Mouse (Mus musculus): Measurements from ENCODE around the gene Dhrs1. TPM values are rescaled to one million over a fixed set of nuclear protein-coding genes. Genes with fewer than 3 reads are reported as not detected.

Dhrs1 gene
- polyA plus RNA-seq, 1 experiment, result 322 TPM

DNA sequence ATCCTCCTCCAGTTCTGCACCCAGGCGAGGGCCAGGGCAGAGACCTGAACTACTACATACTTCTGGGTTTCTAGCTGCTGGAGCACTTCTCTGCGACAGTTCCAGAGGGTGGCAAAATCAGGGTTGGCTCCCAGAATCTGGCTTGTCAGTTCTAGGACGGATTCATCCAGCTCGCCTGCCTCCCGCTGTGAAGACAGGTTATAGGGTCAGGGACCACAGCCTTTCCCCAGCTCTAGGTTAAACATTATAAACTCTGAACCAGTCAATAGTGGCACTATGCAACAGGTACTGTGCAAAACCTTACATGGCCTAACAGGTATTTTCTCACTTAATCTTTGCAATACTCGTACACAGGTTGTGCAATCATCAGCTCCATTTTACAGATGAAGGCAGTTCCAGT, 24.4 kb downstream of the Dhrs1 start:
- TF ChIP-seq CTCF (IDR thresholded peaks at IDR 0.05; ENCODE audit: control insufficient read depth, insufficient read depth, insufficient replicate concordance, low read depth, low read length) (no peak), POLR2A (IDR thresholded peaks at IDR 0.05; ENCODE audit: control insufficient read depth, low read depth, low read length) (no peak)
- Histone ChIP-seq H3K4me1 (ENCODE audit: control insufficient read depth, insufficient read depth, low read length) (peaks cover 4% of the 10 kb centered on the region), H3K27me3 (ENCODE audit: control insufficient read depth, insufficient read depth, low read length) (no peaks in the 10 kb centered on the region), H3K4me3 (ENCODE audit: control insufficient read depth, low read depth, low read length) (no peak overlapping the region), H3K27ac (ENCODE audit: control insufficient read depth, insufficient read depth, low read depth, low read length) (no peak overlapping the region), H3K36me3 (ENCODE audit: control insufficient read depth, insufficient read depth, low read length) (no peaks in the 10 kb centered on the region)

DNA sequence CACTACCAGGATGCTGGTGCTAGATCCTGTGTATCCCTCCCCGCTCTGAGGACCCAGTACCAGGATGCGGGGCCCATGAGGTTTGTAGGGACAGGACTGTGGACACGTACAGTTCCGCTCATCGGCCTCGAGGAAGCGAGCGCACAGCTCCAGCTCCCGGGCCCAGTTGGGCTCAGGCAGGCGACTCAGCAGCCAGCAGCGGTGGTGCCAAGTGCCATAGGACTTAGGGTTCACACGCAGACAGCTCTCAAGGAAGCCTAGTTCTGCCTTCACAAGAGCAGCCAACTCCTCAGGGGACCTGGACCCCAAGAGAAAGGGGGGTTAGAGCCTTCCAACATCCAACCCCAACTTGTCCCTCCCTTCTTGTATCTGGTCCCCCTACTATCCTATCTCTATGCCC, 24.8 kb downstream of the Dhrs1 start:
- no peaks in the 10 kb centered on the region for H3K36me3 ChIP-seq (ENCODE audit: control insufficient read depth, insufficient read depth, low read length)
- TF ChIP-seq CTCF (IDR thresholded peaks at IDR 0.05; ENCODE audit: control insufficient read depth, insufficient read depth, insufficient replicate concordance, low read depth, low read length), result no peak
- TF ChIP-seq POLR2A (IDR thresholded peaks at IDR 0.05; ENCODE audit: control insufficient read depth, low read depth, low read length), result no peak
- H3K4me3 ChIP-seq (ENCODE audit: control insufficient read depth, low read depth, low read length), result no peak overlapping the region
- H3K4me1 ChIP-seq (ENCODE audit: control insufficient read depth, insufficient read depth, low read length), result peaks cover 4% of the 10 kb centered on the region
- no peak overlapping the region for H3K27ac ChIP-seq (ENCODE audit: control insufficient read depth, insufficient read depth, low read depth, low read length)
- no peaks in the 10 kb centered on the region for H3K27me3 ChIP-seq (ENCODE audit: control insufficient read depth, insufficient read depth, low read length)

DNA sequence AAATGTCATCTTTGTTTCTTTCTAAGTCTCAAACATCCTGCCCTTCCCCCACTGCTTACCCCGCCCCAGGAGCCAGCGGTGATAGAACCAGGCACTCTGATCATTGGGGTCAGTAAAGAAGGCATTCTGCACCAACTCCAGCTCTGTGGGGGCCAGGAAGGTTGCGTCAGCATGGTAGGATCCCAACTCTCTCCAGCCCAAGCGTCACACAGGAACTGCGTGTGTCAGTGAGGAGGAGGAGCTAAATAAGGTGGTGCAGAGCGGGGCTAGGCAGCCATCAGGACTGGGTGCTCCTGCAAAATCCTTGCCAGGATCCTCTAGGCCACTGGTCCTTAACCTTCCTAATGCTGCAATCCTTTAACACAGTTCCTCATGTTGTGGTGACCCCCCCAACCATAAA, 25.8 kb downstream of the Dhrs1 start:
- H3K36me3 ChIP-seq (ENCODE audit: control insufficient read depth, insufficient read depth, low read length), result no peaks in the 10 kb centered on the region
- peaks cover 4% of the 10 kb centered on the region for H3K4me1 ChIP-seq (ENCODE audit: control insufficient read depth, insufficient read depth, low read length)
- H3K27me3 ChIP-seq (ENCODE audit: control insufficient read depth, insufficient read depth, low read length), result no peaks in the 10 kb centered on the region
- no peak overlapping the region for H3K27ac ChIP-seq (ENCODE audit: control insufficient read depth, insufficient read depth, low read depth, low read length)
- TF ChIP-seq POLR2A (IDR thresholded peaks at IDR 0.05; ENCODE audit: control insufficient read depth, low read depth, low read length), result no peak
- no peak for TF ChIP-seq CTCF (IDR thresholded peaks at IDR 0.05; ENCODE audit: control insufficient read depth, insufficient read depth, insufficient replicate concordance, low read depth, low read length)
- H3K4me3 ChIP-seq (ENCODE audit: control insufficient read depth, low read depth, low read length), result no peak overlapping the region

DNA sequence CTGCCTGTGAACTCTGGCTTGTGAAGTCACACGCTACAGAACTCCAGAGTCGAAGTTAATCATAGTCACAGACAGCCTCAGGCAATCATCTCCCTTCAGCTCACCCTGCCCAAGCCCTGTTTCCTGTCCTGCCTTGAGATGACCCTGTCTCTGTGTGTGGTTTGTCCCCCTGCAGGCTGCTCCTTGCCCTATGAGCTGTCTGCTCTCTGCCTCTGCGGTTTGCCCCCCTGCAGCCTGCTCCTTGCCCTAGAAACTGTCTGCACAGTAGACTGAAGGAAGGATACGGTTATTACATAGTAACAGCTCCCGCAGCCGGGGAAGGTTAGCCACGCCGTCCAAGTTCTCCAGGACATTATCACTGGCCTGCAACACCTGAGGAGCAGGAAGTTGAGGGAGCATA, 28.6 kb downstream of the Dhrs1 start:
- Histone ChIP-seq H3K4me3 (ENCODE audit: control insufficient read depth, low read depth, low read length) (no peak overlapping the region), H3K27me3 (ENCODE audit: control insufficient read depth, insufficient read depth, low read length) (no peaks in the 10 kb centered on the region), H3K36me3 (ENCODE audit: control insufficient read depth, insufficient read depth, low read length) (no peaks in the 10 kb centered on the region), H3K27ac (ENCODE audit: control insufficient read depth, insufficient read depth, low read depth, low read length) (no peak overlapping the region), H3K4me1 (ENCODE audit: control insufficient read depth, insufficient read depth, low read length) (peaks cover 8% of the 10 kb centered on the region)
- TF ChIP-seq CTCF (IDR thresholded peaks at IDR 0.05; ENCODE audit: control insufficient read depth, insufficient read depth, insufficient replicate concordance, low read depth, low read length) (no peak), POLR2A (IDR thresholded peaks at IDR 0.05; ENCODE audit: control insufficient read depth, low read depth, low read length) (no peak)

DNA sequence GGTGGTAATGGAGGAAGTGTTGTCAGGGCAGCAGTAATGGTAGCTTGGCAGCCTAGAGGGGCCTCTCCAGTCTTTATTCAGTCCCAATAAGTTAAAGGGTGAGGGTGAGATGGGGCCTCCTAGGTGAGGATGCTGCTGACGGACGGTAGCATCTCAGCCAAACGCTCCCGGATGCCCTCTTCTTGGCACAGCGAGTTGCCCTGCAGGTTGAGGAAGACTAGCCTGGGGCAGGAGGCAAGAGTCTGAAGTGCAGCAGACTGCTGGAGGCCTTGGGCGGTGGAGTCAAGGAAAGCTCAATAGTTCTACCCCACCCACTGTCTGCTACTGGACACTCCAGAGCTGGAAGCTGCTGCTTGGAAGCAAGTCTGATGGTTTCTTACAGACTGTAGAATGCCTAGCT, 29.2 kb downstream of the Dhrs1 start:
- Histone ChIP-seq H3K4me1 (ENCODE audit: control insufficient read depth, insufficient read depth, low read length) (peaks cover 7% of the 10 kb centered on the region), H3K36me3 (ENCODE audit: control insufficient read depth, insufficient read depth, low read length) (no peaks in the 10 kb centered on the region), H3K4me3 (ENCODE audit: control insufficient read depth, low read depth, low read length) (no peak overlapping the region), H3K27me3 (ENCODE audit: control insufficient read depth, insufficient read depth, low read length) (no peaks in the 10 kb centered on the region), H3K27ac (ENCODE audit: control insufficient read depth, insufficient read depth, low read depth, low read length) (no peak overlapping the region)
- no peak for TF ChIP-seq CTCF (IDR thresholded peaks at IDR 0.05; ENCODE audit: control insufficient read depth, insufficient read depth, insufficient replicate concordance, low read depth, low read length)
- TF ChIP-seq POLR2A (IDR thresholded peaks at IDR 0.05; ENCODE audit: control insufficient read depth, low read depth, low read length), result no peak

DNA sequence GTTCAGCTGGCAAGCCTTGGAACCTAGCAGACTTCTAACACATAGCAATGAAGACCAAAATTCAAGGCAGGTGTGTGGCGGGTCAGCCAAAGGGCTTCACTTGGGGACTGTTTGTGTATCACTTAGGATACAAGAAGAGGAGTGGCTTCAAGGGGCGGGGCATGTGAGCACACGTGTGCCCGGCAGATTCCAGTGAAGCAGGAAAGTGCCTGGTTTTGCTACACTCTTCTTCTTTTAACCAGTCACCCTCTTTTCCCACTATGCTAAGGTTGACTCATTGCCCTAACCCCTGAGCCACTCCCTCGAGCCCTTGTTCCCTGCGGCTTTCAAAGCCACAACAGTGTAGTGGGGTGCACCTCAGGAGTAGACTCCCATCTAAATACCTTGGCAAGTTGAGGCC, 30.6 kb downstream of the Dhrs1 start:
- H3K27ac ChIP-seq (ENCODE audit: control insufficient read depth, insufficient read depth, low read depth, low read length), result no peak overlapping the region
- H3K4me3 ChIP-seq (ENCODE audit: control insufficient read depth, low read depth, low read length), result no peak overlapping the region
- no peaks in the 10 kb centered on the region for H3K27me3 ChIP-seq (ENCODE audit: control insufficient read depth, insufficient read depth, low read length)
- H3K4me1 ChIP-seq (ENCODE audit: control insufficient read depth, insufficient read depth, low read length), result peaks cover 7% of the 10 kb centered on the region
- no peaks in the 10 kb centered on the region for H3K36me3 ChIP-seq (ENCODE audit: control insufficient read depth, insufficient read depth, low read length)
- TF ChIP-seq POLR2A (IDR thresholded peaks at IDR 0.05; ENCODE audit: control insufficient read depth, low read depth, low read length) (no peak), CTCF (IDR thresholded peaks at IDR 0.05; ENCODE audit: control insufficient read depth, insufficient read depth, insufficient replicate concordance, low read depth, low read length) (no peak)

DNA sequence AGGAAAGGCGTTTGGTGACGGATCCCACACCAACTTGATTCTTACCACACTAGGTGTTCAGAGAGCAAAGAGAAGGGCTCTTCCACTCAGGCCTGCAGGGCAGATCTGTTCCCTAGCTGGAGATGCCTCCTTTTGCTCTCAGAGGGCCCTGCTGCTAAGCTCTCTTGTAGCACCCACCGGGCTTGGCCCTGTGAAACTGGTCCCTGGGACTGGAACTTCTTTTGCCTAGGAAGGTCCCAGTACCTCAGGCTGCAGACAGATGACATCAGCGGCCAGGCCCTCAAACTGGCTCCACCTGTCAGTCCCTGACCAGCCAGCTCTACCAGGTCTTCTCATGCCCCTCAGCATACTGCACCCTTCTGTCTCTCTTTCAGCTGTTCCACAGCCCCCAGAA, 31.8 kb downstream of the Dhrs1 start, which contains the start of gene Tgm1:
Gene Tgm1, minus strand, starts transcription at position 198 of the 394 bp plus-strand sequence.
- H3K4me1 ChIP-seq (ENCODE audit: control insufficient read depth, insufficient read depth, low read length), result peaks cover 7% of the 10 kb centered on the region
- no peaks in the 10 kb centered on the region for H3K36me3 ChIP-seq (ENCODE audit: control insufficient read depth, insufficient read depth, low read length)
- TF ChIP-seq POLR2A (IDR thresholded peaks at IDR 0.05; ENCODE audit: control insufficient read depth, low read depth, low read length) (no peak), CTCF (IDR thresholded peaks at IDR 0.05; ENCODE audit: control insufficient read depth, insufficient read depth, insufficient replicate concordance, low read depth, low read length) (no peak)
- no peak within 1 kb of the TSS for H3K4me3 ChIP-seq (ENCODE audit: control insufficient read depth, low read depth, low read length)
- H3K27me3 ChIP-seq (ENCODE audit: control insufficient read depth, insufficient read depth, low read length), result no peaks in the 10 kb centered on the region
- H3K27ac ChIP-seq (ENCODE audit: control insufficient read depth, insufficient read depth, low read depth, low read length), result no peak within 1 kb of the TSS
